Mouse (Mus musculus) liver, embryonic 14.5 days (tissue): ENCODE results near the gene Cnih1.

Source experiments
- CTCF ChIP-seq: IDR thresholded peaks from 2 replicates; pipeline ENCODE4 v1.5.1; 2016; ENCODE audit warnings: antibody characterized with exemption, low read depth, control low read depth
- EP300 ChIP-seq: IDR thresholded peaks from 2 replicates; pipeline ENCODE4 v1.6.1; 2016; ENCODE audit warnings: antibody characterized with exemption, low read depth

- TF ChIP-seq CTCF, result no peak
- TF ChIP-seq EP300, result no peak
Measured at GRCm38 (mm10) chr14:46778756-46779155, 9.5 kb downstream of the Cnih1 start.
